Mouse (Mus musculus): ENCODE measurements around the gene Col4a4. TPM values are rescaled to one million over a fixed set of nuclear protein-coding genes. Genes with fewer than 3 reads are reported as not detected.

The Col4a4 gene
- polyA plus RNA-seq, 1 experiment from 2014 or later: 0.25 TPM

GRCm38 (mm10) chr1:82415641-82416040, 171.0 kb downstream of the Col4a4 start:
- Histone ChIP-seq H3K27ac (replicated peaks; ENCODE audit: low read depth, low read length) (no peak overlapping the region), H3K9ac (replicated peaks; ENCODE audit: low read length) (no peak overlapping the region), H3K4me2 (ENCODE audit: low read depth, low read length) (no peak overlapping the region), H3K4me3 (ENCODE audit: low read depth, low read length) (no peak overlapping the region), H3K27me3 (ENCODE audit: control insufficient read depth, insufficient read depth, low read length) (no peaks in the 10 kb centered on the region), H3K4me1 (ENCODE audit: control insufficient read depth, insufficient read depth, low read length) (no peaks in the 10 kb centered on the region; the same call in 1 of the 2 replicates), H3K36me3 (replicated peaks; ENCODE audit: control insufficient read depth, insufficient read depth, low read depth, low read length) (no peaks in the 10 kb centered on the region), H3K9me3 (replicated peaks; ENCODE audit: control insufficient read depth, low read length) (no peaks in the 10 kb centered on the region)
- DNase-seq (ENCODE audit: low spot score) (no peak), ATAC-seq (replicated peaks; ENCODE audit: insufficient number of reproducible peaks, low FRiP score, low TSS enrichment, low read depth) (no peak)
- 80% methylated on average over 4 of the region's 4 CpGs for WGBS

- Histone ChIP-seq H3K9me3 (replicated peaks; ENCODE audit: control insufficient read depth, low read length) (no peaks in the 10 kb centered on the region), H3K4me3 (ENCODE audit: low read depth, low read length) (no peak overlapping the region), H3K27me3 (ENCODE audit: control insufficient read depth, insufficient read depth, low read length) (no peaks in the 10 kb centered on the region), H3K4me1 (ENCODE audit: control insufficient read depth, insufficient read depth, low read length) (no peaks in the 10 kb centered on the region; the same call in 1 of the 2 replicates), H3K4me2 (ENCODE audit: low read depth, low read length) (no peak overlapping the region), H3K9ac (replicated peaks; ENCODE audit: low read length) (no peak overlapping the region), H3K27ac (replicated peaks; ENCODE audit: low read depth, low read length) (no peak overlapping the region), H3K36me3 (replicated peaks; ENCODE audit: control insufficient read depth, insufficient read depth, low read depth, low read length) (no peaks in the 10 kb centered on the region)
- 95% methylated on average over 3 of the region's 3 CpGs for WGBS
- DNase-seq (ENCODE audit: low spot score) (no peak), ATAC-seq (replicated peaks; ENCODE audit: insufficient number of reproducible peaks, low FRiP score, low TSS enrichment, low read depth) (no peak)
These were observed 172.1 kb downstream of the Col4a4 start for GRCm38 (mm10) chr1:82414434-82415045.

GRCm38 (mm10) chr1:82412085-82412484, 174.6 kb downstream of the Col4a4 start:
- no peak overlapping the region for H3K27ac ChIP-seq (replicated peaks; ENCODE audit: low read depth, low read length)
- H3K4me1 ChIP-seq (ENCODE audit: control insufficient read depth, insufficient read depth, low read length): no peaks in the 10 kb centered on the region; the same call in 1 of the 2 replicates
- no peaks in the 10 kb centered on the region for H3K27me3 ChIP-seq (ENCODE audit: control insufficient read depth, insufficient read depth, low read length)
- H3K4me2 ChIP-seq (ENCODE audit: low read depth, low read length): no peak overlapping the region
- H3K36me3 ChIP-seq (replicated peaks; ENCODE audit: control insufficient read depth, insufficient read depth, low read depth, low read length): no peaks in the 10 kb centered on the region
- ATAC-seq (replicated peaks; ENCODE audit: insufficient number of reproducible peaks, low FRiP score, low TSS enrichment, low read depth) (no peak), DNase-seq (ENCODE audit: low spot score) (no peak)
- no peak overlapping the region for H3K4me3 ChIP-seq (ENCODE audit: low read depth, low read length)
- WGBS: 60% methylated on average over 4 of the region's 4 CpGs
- H3K9ac ChIP-seq (replicated peaks; ENCODE audit: low read length): no peak overlapping the region
- H3K9me3 ChIP-seq (replicated peaks; ENCODE audit: control insufficient read depth, low read length): no peaks in the 10 kb centered on the region

- H3K4me1 ChIP-seq (ENCODE audit: control insufficient read depth, insufficient read depth, low read length): no peaks in the 10 kb centered on the region; the same call in 1 of the 2 replicates
- no peak overlapping the region for H3K27ac ChIP-seq (replicated peaks; ENCODE audit: low read depth, low read length)
- H3K27me3 ChIP-seq (ENCODE audit: control insufficient read depth, insufficient read depth, low read length): no peaks in the 10 kb centered on the region
- no peaks in the 10 kb centered on the region for H3K9me3 ChIP-seq (replicated peaks; ENCODE audit: control insufficient read depth, low read length)
- no peak overlapping the region for H3K9ac ChIP-seq (replicated peaks; ENCODE audit: low read length)
- no peak overlapping the region for H3K4me2 ChIP-seq (ENCODE audit: low read depth, low read length)
- DNase-seq (ENCODE audit: low spot score) (no peak), ATAC-seq (replicated peaks; ENCODE audit: insufficient number of reproducible peaks, low FRiP score, low TSS enrichment, low read depth) (no peak)
- WGBS: 75% methylated on average over 5 of the region's 5 CpGs
- H3K4me3 ChIP-seq (ENCODE audit: low read depth, low read length): no peak overlapping the region
- H3K36me3 ChIP-seq (replicated peaks; ENCODE audit: control insufficient read depth, insufficient read depth, low read depth, low read length): no peaks in the 10 kb centered on the region
These were observed 175.1 kb downstream of the Col4a4 start for GRCm38 (mm10) chr1:82411521-82411920.

GRCm38 (mm10) chr1:82410548-82410947, 176.1 kb downstream of the Col4a4 start:
- H3K27ac ChIP-seq (replicated peaks; ENCODE audit: low read depth, low read length): no peak overlapping the region
- 66% methylated on average over 3 of the region's 3 CpGs for WGBS
- no peak overlapping the region for H3K4me2 ChIP-seq (ENCODE audit: low read depth, low read length)
- no peak overlapping the region for H3K9ac ChIP-seq (replicated peaks; ENCODE audit: low read length)
- no peaks in the 10 kb centered on the region for H3K36me3 ChIP-seq (replicated peaks; ENCODE audit: control insufficient read depth, insufficient read depth, low read depth, low read length)
- no peak for ATAC-seq (replicated peaks; ENCODE audit: insufficient number of reproducible peaks, low FRiP score, low TSS enrichment, low read depth)
- H3K4me1 ChIP-seq (ENCODE audit: control insufficient read depth, insufficient read depth, low read length): no peaks in the 10 kb centered on the region; the same call in 1 of the 2 replicates
- no peaks in the 10 kb centered on the region for H3K9me3 ChIP-seq (replicated peaks; ENCODE audit: control insufficient read depth, low read length)
- no peak for DNase-seq (ENCODE audit: low spot score)
- no peaks in the 10 kb centered on the region for H3K27me3 ChIP-seq (ENCODE audit: control insufficient read depth, insufficient read depth, low read length)
- H3K4me3 ChIP-seq (ENCODE audit: low read depth, low read length): no peak overlapping the region

GRCm38 (mm10) chr1:82409271-82409670, 177.4 kb downstream of the Col4a4 start:
- 86% methylated on average over 9 of the region's 9 CpGs for WGBS

GRCm38 (mm10) chr1:82407786-82408185, 178.9 kb downstream of the Col4a4 start:
- WGBS: 78% methylated on average over 3 of the region's 3 CpGs
- no peak overlapping the region for H3K9ac ChIP-seq (replicated peaks; ENCODE audit: low read length)
- no peaks in the 10 kb centered on the region for H3K36me3 ChIP-seq (replicated peaks; ENCODE audit: control insufficient read depth, insufficient read depth, low read depth, low read length)
- no peak overlapping the region for H3K4me2 ChIP-seq (ENCODE audit: low read depth, low read length)
- H3K27ac ChIP-seq (replicated peaks; ENCODE audit: low read depth, low read length): no peak overlapping the region
- ATAC-seq (replicated peaks; ENCODE audit: insufficient number of reproducible peaks, low FRiP score, low TSS enrichment, low read depth) (no peak), DNase-seq (ENCODE audit: low spot score) (no peak)
- no peak overlapping the region for H3K4me3 ChIP-seq (ENCODE audit: low read depth, low read length)
- H3K27me3 ChIP-seq (ENCODE audit: control insufficient read depth, insufficient read depth, low read length): no peaks in the 10 kb centered on the region
- no peaks in the 10 kb centered on the region for H3K9me3 ChIP-seq (replicated peaks; ENCODE audit: control insufficient read depth, low read length)
- no peaks in the 10 kb centered on the region; the same call in 1 of the 2 replicates for H3K4me1 ChIP-seq (ENCODE audit: control insufficient read depth, insufficient read depth, low read length)

More at GRCm38 (mm10) chr1:82409271-82409670, 177.4 kb downstream of the Col4a4 start:
- Histone ChIP-seq H3K9me3 (replicated peaks; ENCODE audit: control insufficient read depth, low read length) (no peaks in the 10 kb centered on the region), H3K4me1 (ENCODE audit: control insufficient read depth, insufficient read depth, low read length) (no peaks in the 10 kb centered on the region; the same call in 1 of the 2 replicates), H3K36me3 (replicated peaks; ENCODE audit: control insufficient read depth, insufficient read depth, low read depth, low read length) (no peaks in the 10 kb centered on the region), H3K27me3 (ENCODE audit: control insufficient read depth, insufficient read depth, low read length) (no peaks in the 10 kb centered on the region), H3K27ac (replicated peaks; ENCODE audit: low read depth, low read length) (no peak overlapping the region), H3K4me3 (ENCODE audit: low read depth, low read length) (no peak overlapping the region), H3K9ac (replicated peaks; ENCODE audit: low read length) (no peak overlapping the region), H3K4me2 (ENCODE audit: low read depth, low read length) (no peak overlapping the region)
- ATAC-seq (replicated peaks; ENCODE audit: insufficient number of reproducible peaks, low FRiP score, low TSS enrichment, low read depth) (no peak), DNase-seq (ENCODE audit: low spot score) (no peak)

Data from embryonic facial prominence, embryonic 11.5 days (tissue).